Mouse (Mus musculus) kidney, adult 10 weeks (tissue): Measurements from ENCODE around the gene Pex5. TPM values are rescaled to one million over a fixed set of nuclear protein-coding genes. Genes with fewer than 3 reads are reported as not detected.

Source experiments
- polyA plus RNA-seq: library from polyadenylated mRNA; stranded (reverse); fragments of 350-450 nt; fragmentation: Illumina TruSeq; extraction: RNeasy Lipid Tissue Mini Kit (QIAGEN cat#74804); gene quantifications from one replicate; pipeline ENCODE4 v1.2.3, GENCODE M21; 2014; ENCODE audit warnings: low read depth, low replicate concordance

The Pex5 gene
- 15.4 TPM for polyA plus RNA-seq

GRCm38 (mm10) chr6:124414927-124415325, at the start of gene Pex5:
Pex5 (minus strand) TSS chr6:124415067.

Other genes starting within 250 kb of the Pex5 start
- gene Vmn2r27, start 183.2 kb downstream of the Pex5 start, polyA plus RNA-seq, result not detected
- 0.40 TPM for gene Cd163, start 110.4 kb downstream of the Pex5 start, polyA plus RNA-seq
- gene Clstn3, start 49.7 kb upstream of the Pex5 start, polyA plus RNA-seq, result not detected
- gene C1rl, start 78.0 kb upstream of the Pex5 start, polyA plus RNA-seq, result 5.5 TPM
- gene C1ra, start 97.3 kb upstream of the Pex5 start, polyA plus RNA-seq, result 6.9 TPM
- 38.4 TPM for gene C1s1, start 127.3 kb upstream of the Pex5 start, polyA plus RNA-seq
- gene C1rb, start 155.2 kb upstream of the Pex5 start, polyA plus RNA-seq, result not detected
- 0.20 TPM for gene C1s2, start 221.0 kb upstream of the Pex5 start, polyA plus RNA-seq
- 51.6 TPM for gene Lpcat3, start 248.0 kb upstream of the Pex5 start, polyA plus RNA-seq